Mouse (Mus musculus) liver, adult 2 months (tissue): Measurements from ENCODE around the gene Rhoa. TPM values are rescaled to one million over a fixed set of nuclear protein-coding genes. Genes with fewer than 3 reads are reported as not detected.

Experiments
- DNase-seq: peaks from one replicate; pipeline ENCODE4 v3.0.0-alpha.2; 2011; ENCODE audit warnings: low read depth, low spot score; ENCODE audit errors: extremely low read depth
- H3K27ac ChIP-seq: fragments of 200-500 bp; replicated peaks from 2 replicates; pipeline ENCODE4 v1.5.1; 2012; ENCODE audit warnings: low read depth, mild to moderate bottlenecking, control low read depth, inconsistent platforms, low read length; ENCODE audit not compliant: insufficient read depth
- H3K27me3 ChIP-seq: fragments of 200-500 bp; 2 replicates; pipeline ENCODE4 v1.6.1; 2012; ENCODE audit warnings: mild to moderate bottlenecking, moderate library complexity, low read length, inconsistent platforms; ENCODE audit not compliant: control insufficient read depth, insufficient read depth
- H3K36me3 ChIP-seq: fragments of 200-500 bp; 2 replicates; pipeline ENCODE4 v1.6.1; 2012; ENCODE audit warnings: low read length, inconsistent platforms; ENCODE audit not compliant: control insufficient read depth, insufficient read depth
- H3K4me1 ChIP-seq: fragments of 200-500 bp; 2 replicates; pipeline ENCODE4 v1.6.1; 2011; ENCODE audit warnings: low read length; ENCODE audit not compliant: control insufficient read depth, insufficient read depth
- H3K4me3 ChIP-seq: fragments of 200-500 bp; 2 replicates; pipeline ENCODE4 v1.5.1; 2011; ENCODE audit warnings: low read depth, mild to moderate bottlenecking, control low read depth, low read length, moderate library complexity; ENCODE audit not compliant: insufficient read depth
- H3K79me2 ChIP-seq: fragments of 200-500 bp; 2 replicates; pipeline ENCODE4 v1.6.1; 2012; ENCODE audit warnings: inconsistent platforms, mild to moderate bottlenecking, low read length, moderate library complexity; ENCODE audit not compliant: control insufficient read depth, insufficient read depth
- H3K9ac ChIP-seq: fragments of 200-500 bp; 2 replicates; pipeline ENCODE4 v1.6.1; 2012; ENCODE audit warnings: low read depth, mild to moderate bottlenecking, control low read depth, inconsistent platforms, low read length
- CTCF ChIP-seq: fragments of 200-500 bp; IDR thresholded peaks from 2 replicates; pipeline ENCODE4 v1.5.1; 2011; ENCODE audit warnings: low read depth, low read length, control low read depth
- POLR2A ChIP-seq: fragments of 200-500 bp; IDR thresholded peaks from 2 replicates; pipeline ENCODE4 v1.6.1; 2011; ENCODE audit warnings: low read length, control low read depth; ENCODE audit not compliant: insufficient read depth; ENCODE audit errors: extremely low read depth
- WGBS: fragments of 180-500 bp; shearing (Covaris S2); methylation state at CpG from one replicate; pipeline ENCODE4 v1.1.7; 2018; 5-methylcytosine and 5-hydroxymethylcytosine counted together
- polyA plus RNA-seq: library from polyadenylated mRNA; depleted of rRNA; stranded (reverse); fragments of >200 nt; gene quantifications from 2 replicates; pipeline ENCODE4 v1.2.3, GENCODE M21; 2012
- total RNA-seq: library from RNA; depleted of rRNA; stranded (reverse); fragments of >200 nt; gene quantifications from 2 replicates; pipeline ENCODE4 v1.2.3, GENCODE M21; 2014

Gene Rhoa
- total and polyA plus RNA-seq, 2 experiments = 64.7 to 123 TPM

DNA sequence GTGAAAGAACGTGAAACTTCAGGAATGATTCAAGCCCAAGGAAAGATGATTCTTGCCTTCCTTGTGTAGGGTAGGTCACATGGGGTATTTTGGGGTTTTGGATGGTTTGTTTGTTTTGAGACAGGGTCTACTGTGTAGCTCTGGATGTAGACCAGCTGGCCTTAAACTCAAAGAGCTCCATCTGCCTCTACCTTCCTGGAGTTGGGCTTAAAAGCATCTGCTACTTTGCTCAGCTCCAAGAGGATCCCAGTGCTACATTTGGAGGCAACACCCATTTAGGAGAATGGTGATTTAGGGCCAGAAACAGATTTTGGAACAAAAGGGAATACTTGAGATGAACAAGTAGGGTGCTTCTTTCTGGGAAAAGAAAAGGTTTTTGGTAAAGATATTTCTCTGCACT lies 18.9 kb downstream of the Rhoa start:
- 93% methylated on average over 1 of the region's 1 CpGs for WGBS
- H3K79me2 ChIP-seq = peaks cover 41% of the 10 kb centered on the region; the same call in 1 of the 2 replicates
- no peak for TF ChIP-seq POLR2A
- TF ChIP-seq CTCF = no peak
- no peak overlapping the region for H3K4me3 ChIP-seq
- no peak for DNase-seq
- H3K4me1 ChIP-seq = peaks cover 16% of the 10 kb centered on the region
- peaks cover 21% of the 10 kb centered on the region for H3K36me3 ChIP-seq
- no peak overlapping the region for H3K27ac ChIP-seq
- no peak overlapping the region for H3K9ac ChIP-seq
- H3K27me3 ChIP-seq = no peaks in the 10 kb centered on the region

- TF ChIP-seq POLR2A = no peak
- no peak for TF ChIP-seq CTCF
- Histone ChIP-seq H3K27ac (0 out of 2 replicates have a peak overlapping the region, but pooled peaks have one; percentile 47), H3K27me3 (no peaks in the 10 kb centered on the region), H3K79me2 (peaks cover 37% of the 10 kb centered on the region; the same call in 1 of the 2 replicates), H3K9ac (no peak overlapping the region), H3K36me3 (peaks cover 28% of the 10 kb centered on the region), H3K4me3 (no peak overlapping the region), H3K4me1 (peaks cover 11% of the 10 kb centered on the region)
- WGBS = 25% methylated on average over 2 of the region's 2 CpGs
- peak; percentile 72 for DNase-seq
Measured at GRCm38 (mm10) chr9:108325811-108326210, 19.9 kb downstream of the Rhoa start.

DNA sequence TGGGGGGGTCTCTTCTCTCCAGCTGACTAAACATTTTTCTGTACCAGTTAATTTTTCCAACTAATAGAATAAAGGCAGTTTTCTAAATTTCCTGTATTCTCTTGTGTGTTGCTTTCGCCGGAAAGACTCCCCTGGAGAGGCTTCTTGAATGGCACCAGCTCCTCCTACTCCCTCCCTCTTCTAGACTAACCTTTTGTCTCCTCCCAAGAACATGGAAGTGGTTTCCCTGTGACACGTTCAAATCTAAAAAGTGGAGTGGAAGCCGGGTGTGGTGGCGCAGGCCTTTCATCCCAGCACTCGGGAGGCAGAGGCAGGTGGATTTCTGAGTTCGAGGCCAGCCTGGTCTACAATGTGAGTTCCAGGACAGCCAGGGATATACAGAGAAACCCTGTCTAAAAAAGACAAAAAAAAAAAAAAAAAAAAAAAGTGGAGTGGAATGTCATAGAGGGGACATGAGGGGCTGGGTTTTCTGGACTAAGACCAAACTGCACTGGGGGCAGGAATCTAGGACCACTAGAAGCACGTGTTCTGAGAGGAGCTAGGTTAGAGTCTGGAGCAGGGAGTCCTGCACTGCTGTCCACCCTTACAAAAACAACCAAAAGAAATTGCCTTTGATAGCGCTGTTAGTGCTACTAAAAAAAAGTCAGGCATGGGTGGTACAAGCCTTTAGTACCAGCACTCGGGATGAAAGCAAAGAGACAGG lies 32.1 kb downstream of the Rhoa start:
- Histone ChIP-seq H3K4me3 (no peak overlapping the region), H3K4me1 (peaks cover 5% of the 10 kb centered on the region), H3K27ac (peak overlapping the region; percentile 30), H3K9ac (no peak overlapping the region), H3K36me3 (peaks cover 31% of the 10 kb centered on the region), H3K27me3 (no peaks in the 10 kb centered on the region), H3K79me2 (peaks cover 7% of the 10 kb centered on the region; the same call in 1 of the 2 replicates)
- WGBS = 78% methylated on average over 10 of the region's 10 CpGs
- no peak for DNase-seq
- TF ChIP-seq POLR2A (no peak), CTCF (no peak)

DNA sequence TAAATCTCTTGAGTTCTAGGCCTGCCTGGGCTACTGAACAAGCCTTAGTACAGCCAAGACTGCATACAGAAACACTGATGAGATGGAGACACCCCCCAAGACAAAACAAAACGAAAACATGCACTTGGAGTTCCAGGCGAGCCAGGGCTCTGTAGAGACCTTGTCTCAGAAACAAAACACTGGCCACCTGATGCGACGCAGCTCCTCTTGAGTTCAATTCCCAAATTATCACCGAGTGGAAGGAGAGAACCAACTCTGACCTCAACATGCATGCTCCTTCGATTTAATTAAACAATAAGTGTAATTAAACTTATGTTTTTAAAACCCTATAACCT lies 32.6 kb downstream of the Rhoa start:
- H3K4me1 ChIP-seq = peaks cover 11% of the 10 kb centered on the region
- peaks cover 28% of the 10 kb centered on the region for H3K36me3 ChIP-seq
- H3K4me3 ChIP-seq = no peak overlapping the region
- no peak for DNase-seq
- peaks cover 4% of the 10 kb centered on the region; the same call in 1 of the 2 replicates for H3K79me2 ChIP-seq
- H3K9ac ChIP-seq = no peak overlapping the region
- TF ChIP-seq CTCF = no peak
- TF ChIP-seq POLR2A = no peak
- H3K27me3 ChIP-seq = no peaks in the 10 kb centered on the region
- WGBS = 43% methylated on average over 6 of the region's 6 CpGs
- peak overlapping the region; percentile 30 for H3K27ac ChIP-seq

- Histone ChIP-seq H3K27me3 (no peaks in the 10 kb centered on the region), H3K79me2 (0 out of 2 replicates have a peak, but pooled peaks cover 4% of the 10 kb centered on the region), H3K4me1 (peaks cover 16% of the 10 kb centered on the region), H3K36me3 (peaks cover 24% of the 10 kb centered on the region), H3K9ac (peak within 1 kb of the TSS; percentile 93), H3K27ac (peak within 1 kb of the TSS; percentile 99), H3K4me3 (peak within 1 kb of the TSS; percentile 86)
- no peak for TF ChIP-seq CTCF
- TF ChIP-seq POLR2A = peak; percentile 99
- peak; percentile 92 for DNase-seq
- under 1% methylated on average over 49 of the region's 49 CpGs for WGBS
Measured at GRCm38 (mm10) chr9:108338886-108339781, 33.2 kb downstream of the Rhoa start, which contains the start of gene Gpx1. TSS of gene Gpx1 (plus strand) at chr9:108338903.
